8 mouse cellular contexts compared by ENCODE assay signal in genomic region chr3:9520728-9521054, GRCm38 (mm10).
DNase-seq lines count a peak whose midpoint lies in the region; ATAC-seq and TF ChIP-seq lines count a peak whose summit lies in the region.

No protein-coding gene starts in this region.

- peak overlapping the region; percentile 25 for H3K4me2 ChIP-seq in kidney, postnatal 0 days (ENCODE audit: low read length)
- no peak overlapping the region for H3K4me2 ChIP-seq in embryonic facial prominence, embryonic 11.5 days (ENCODE audit: low read depth, low read length)
- H3K4me2 ChIP-seq in hindbrain, embryonic 15.5 days = peak overlapping the region; percentile 31
- H3K4me2 ChIP-seq in midbrain, postnatal 0 days (ENCODE audit: low read depth, low read length, poor library complexity, severe bottlenecking) = no peak overlapping the region

- H3K9me3 ChIP-seq in kidney, postnatal 0 days (replicated peaks; ENCODE audit: low read length) = no peaks in the 10 kb centered on the region
- no peaks in the 10 kb centered on the region for H3K9me3 ChIP-seq in embryonic facial prominence, embryonic 11.5 days (replicated peaks; ENCODE audit: control insufficient read depth, low read length)
- H3K9me3 ChIP-seq in hindbrain, embryonic 15.5 days = no peaks in the 10 kb centered on the region
- H3K9me3 ChIP-seq in midbrain, postnatal 0 days (ENCODE audit: low read length) = no peaks in the 10 kb centered on the region

- no peak overlapping the region for H3K9ac ChIP-seq in kidney, postnatal 0 days (ENCODE audit: low read depth, low read length)
- H3K9ac ChIP-seq in embryonic facial prominence, embryonic 11.5 days (replicated peaks; ENCODE audit: low read length) = no peak overlapping the region
- no peak overlapping the region for H3K9ac ChIP-seq in hindbrain, embryonic 15.5 days
- 0 out of 2 replicates have a peak overlapping the region, but pooled peaks have one; percentile 19 for H3K9ac ChIP-seq in midbrain, postnatal 0 days (replicated peaks; ENCODE audit: low read length, poor library complexity, severe bottlenecking)

- TF ChIP-seq POLR2A in kidney, adult 2 months (IDR thresholded peaks at IDR 0.05; ENCODE audit: low read depth, low read length) = no peak

- H3K27ac ChIP-seq in kidney, postnatal 0 days = peak overlapping the region; percentile 79
- H3K27ac ChIP-seq in kidney, adult 2 months (ENCODE audit: insufficient read depth, low read depth, low read length) = no peak overlapping the region; the same call in 1 of the 2 replicates
- H3K27ac ChIP-seq in embryonic facial prominence, embryonic 11.5 days (replicated peaks; ENCODE audit: low read depth, low read length) = peak overlapping the region; percentile 56; the same call in 1 of the 2 replicates
- H3K27ac ChIP-seq in hindbrain, embryonic 15.5 days (replicated peaks) = peak overlapping the region; percentile 73
- peak overlapping the region; percentile 77; the same call in 1 of the 2 replicates for H3K27ac ChIP-seq in midbrain, postnatal 0 days (ENCODE audit: low read depth, low read length)

- peaks cover 22% of the 10 kb centered on the region for H3K4me1 ChIP-seq in kidney, postnatal 0 days (replicated peaks; ENCODE audit: insufficient read depth, low read length)
- H3K4me1 ChIP-seq in kidney, adult 2 months (ENCODE audit: control insufficient read depth, insufficient read depth, low read length) = peaks cover 36% of the 10 kb centered on the region
- H3K4me1 ChIP-seq in embryonic facial prominence, embryonic 11.5 days (ENCODE audit: control insufficient read depth, insufficient read depth, low read length) = peaks cover 3% of the 10 kb centered on the region; the same call in 1 of the 2 replicates
- peaks cover 45% of the 10 kb centered on the region for H3K4me1 ChIP-seq in hindbrain, embryonic 15.5 days (replicated peaks)
- H3K4me1 ChIP-seq in midbrain, postnatal 0 days (ENCODE audit: insufficient read depth, low read length) = peaks cover 24% of the 10 kb centered on the region; the same call in 1 of the 2 replicates

- DNase-seq in kidney, postnatal 0 days (ENCODE audit: low spot score) = no peak
- no peak for DNase-seq in kidney, adult 2 months
- DNase-seq in embryonic facial prominence, embryonic 11.5 days (ENCODE audit: low spot score) = no peak
- no peak for DNase-seq in midbrain, postnatal 0 days (ENCODE audit: low spot score)
- DNase-seq in thymus, postnatal 0 days (ENCODE audit: low spot score) = no peak
- no peak for DNase-seq in adrenal gland, postnatal 14 days

- no peaks in the 10 kb centered on the region for H3K27me3 ChIP-seq in kidney, postnatal 0 days (ENCODE audit: insufficient read depth, low read length)
- H3K27me3 ChIP-seq in kidney, adult 2 months (replicated peaks; ENCODE audit: control insufficient read depth, insufficient read depth, low read length) = no peaks in the 10 kb centered on the region
- H3K27me3 ChIP-seq in embryonic facial prominence, embryonic 11.5 days (ENCODE audit: control insufficient read depth, insufficient read depth, low read length) = no peaks in the 10 kb centered on the region
- H3K27me3 ChIP-seq in hindbrain, embryonic 15.5 days = no peaks in the 10 kb centered on the region
- no peaks in the 10 kb centered on the region for H3K27me3 ChIP-seq in midbrain, postnatal 0 days (ENCODE audit: insufficient read depth, low read length)

- WGBS in kidney, postnatal 0 days = 34% methylated on average over 7 of the region's 7 CpGs
- 32% methylated on average over 7 of the region's 7 CpGs for WGBS in kidney, adult 2 months
- WGBS in embryonic facial prominence, embryonic 11.5 days = 42% methylated on average over 7 of the region's 7 CpGs
- 33% methylated on average over 7 of the region's 7 CpGs for WGBS in hindbrain, embryonic 15.5 days
- 41% methylated on average over 7 of the region's 7 CpGs for WGBS in midbrain, postnatal 0 days

- H3K4me3 ChIP-seq in kidney, postnatal 0 days (replicated peaks; ENCODE audit: low read depth, low read length) = no peak overlapping the region
- H3K4me3 ChIP-seq in kidney, adult 2 months (ENCODE audit: insufficient read depth, low read depth, low read length) = no peak overlapping the region
- H3K4me3 ChIP-seq in embryonic facial prominence, embryonic 11.5 days (ENCODE audit: low read depth, low read length) = no peak overlapping the region
- H3K4me3 ChIP-seq in hindbrain, embryonic 15.5 days = no peak overlapping the region
- H3K4me3 ChIP-seq in midbrain, postnatal 0 days (ENCODE audit: low read depth, low read length) = no peak overlapping the region

- H3K36me3 ChIP-seq in kidney, postnatal 0 days (ENCODE audit: insufficient read depth, low read length) = no peaks in the 10 kb centered on the region
- no peaks in the 10 kb centered on the region for H3K36me3 ChIP-seq in kidney, adult 2 months (ENCODE audit: control insufficient read depth, insufficient read depth, low read length)
- H3K36me3 ChIP-seq in embryonic facial prominence, embryonic 11.5 days (replicated peaks; ENCODE audit: control insufficient read depth, insufficient read depth, low read depth, low read length) = no peaks in the 10 kb centered on the region
- H3K36me3 ChIP-seq in hindbrain, embryonic 15.5 days = no peaks in the 10 kb centered on the region
- no peaks in the 10 kb centered on the region for H3K36me3 ChIP-seq in midbrain, postnatal 0 days (ENCODE audit: insufficient read depth, low read length)

- TF ChIP-seq CTCF in kidney, postnatal 0 days (IDR thresholded peaks at IDR 0.05; ENCODE audit: low read depth) = 0 out of 2 replicates have a peak, but pooled peaks have one; percentile 0
- no peak for TF ChIP-seq CTCF in kidney, adult 2 months (conservative IDR thresholded peaks at IDR 0.05; ENCODE audit: insufficient read depth, insufficient read length, low read depth, low read length)
- no peak for TF ChIP-seq CTCF in midbrain, postnatal 0 days (IDR thresholded peaks at IDR 0.05)

- ATAC-seq in kidney, postnatal 0 days (replicated peaks; ENCODE audit: low FRiP score, low read depth) = no peak
- ATAC-seq in embryonic facial prominence, embryonic 11.5 days (replicated peaks; ENCODE audit: insufficient number of reproducible peaks, low FRiP score, low TSS enrichment, low read depth) = no peak
- no peak for ATAC-seq in hindbrain, embryonic 15.5 days (ENCODE audit: low FRiP score, low read depth)
- ATAC-seq in midbrain, postnatal 0 days (ENCODE audit: low FRiP score) = 0 out of 2 replicates have a peak, but pooled peaks have one; percentile 6
- ATAC-seq in granulocyte monocyte progenitor cell, adult 5-6 weeks (replicated peaks; ENCODE audit: poor library complexity, severe bottlenecking) = no peak

Comparison
In these comparisons a context has a peak if more than half of its experiments do, and no peak if none do; other contexts are left out.
1. H3K4me2 ChIP-seq: peak in kidney, postnatal 0 days (single experiment) and hindbrain, embryonic 15.5 days (single experiment); none in embryonic facial prominence, embryonic 11.5 days (single experiment) and midbrain, postnatal 0 days (single experiment).